Mouse (Mus musculus): ENCODE data around the gene Zfp523. TPM values are rescaled to one million over a fixed set of nuclear protein-coding genes. Genes with fewer than 3 reads are reported as not detected.

The Zfp523 gene
- total and polyA plus RNA-seq, 2 experiments from 2014 or later: 14.9 to 33.0 TPM

DNA sequence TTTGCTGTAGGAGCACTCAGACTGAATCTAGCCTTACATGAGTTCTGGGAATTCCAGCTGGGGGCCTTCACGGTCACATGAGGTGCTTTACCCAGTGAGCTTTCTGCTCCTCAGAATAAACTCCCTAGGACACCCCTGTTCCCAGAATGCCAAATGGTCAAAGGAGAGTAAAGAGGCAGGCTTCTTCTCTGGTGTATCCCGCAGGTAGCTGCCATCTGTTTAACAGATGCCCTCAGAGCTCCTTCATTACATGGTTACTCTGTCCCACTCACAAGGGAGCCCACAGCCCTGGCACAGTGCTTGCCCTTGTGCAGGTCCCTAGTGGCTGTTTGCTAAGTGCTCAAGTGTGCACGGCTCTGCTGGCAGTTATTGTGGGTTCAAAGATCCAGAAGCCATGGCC, 28.6 kb upstream of the Zfp523 start:
- Histone ChIP-seq H3K4me3 (ENCODE audit: low read depth, low read length) (no peak overlapping the region), H3K36me3 (replicated peaks; ENCODE audit: control insufficient read depth, insufficient read depth, low read length) (no peaks in the 10 kb centered on the region), H3K9me3 (replicated peaks; ENCODE audit: control insufficient read depth, low read length) (no peaks in the 10 kb centered on the region), H3K4me1 (ENCODE audit: control insufficient read depth, insufficient read depth) (peaks cover 2% of the 10 kb centered on the region; the same call in 1 of the 2 replicates), H3K4me2 (ENCODE audit: low read depth, low read length) (no peak overlapping the region), H3K27ac (ENCODE audit: low read depth) (no peak overlapping the region), H3K9ac (replicated peaks; ENCODE audit: low read depth, low read length) (no peak overlapping the region), H3K27me3 (ENCODE audit: control insufficient read depth, insufficient read depth, low read length) (peaks cover 49% of the 10 kb centered on the region)
- DNase-seq (ENCODE audit: low spot score) (no peak), ATAC-seq (ENCODE audit: insufficient read depth, low read depth) (no peak)
- WGBS: 65% methylated on average over 3 of the region's 3 CpGs
- TF ChIP-seq EP300 (IDR thresholded peaks at IDR 0.05; ENCODE audit: low read depth): no peak
- TF ChIP-seq CTCF (IDR thresholded peaks at IDR 0.05; ENCODE audit: low read depth): no peak

- H3K27ac ChIP-seq (ENCODE audit: low read depth): no peak overlapping the region
- TF ChIP-seq CTCF (IDR thresholded peaks at IDR 0.05; ENCODE audit: low read depth) (no peak), EP300 (IDR thresholded peaks at IDR 0.05; ENCODE audit: low read depth) (no peak)
- ATAC-seq (ENCODE audit: insufficient read depth, low read depth) (no peak), DNase-seq (ENCODE audit: low spot score) (no peak)
- no peak overlapping the region for H3K4me3 ChIP-seq (ENCODE audit: low read depth, low read length)
- WGBS: 50% methylated on average over 8 of the region's 8 CpGs
- H3K4me2 ChIP-seq (ENCODE audit: low read depth, low read length): no peak overlapping the region
- H3K27me3 ChIP-seq (ENCODE audit: control insufficient read depth, insufficient read depth, low read length): peaks cover 43% of the 10 kb centered on the region
- H3K9ac ChIP-seq (replicated peaks; ENCODE audit: low read depth, low read length): no peak overlapping the region
- no peaks in the 10 kb centered on the region for H3K4me1 ChIP-seq (ENCODE audit: control insufficient read depth, insufficient read depth)
- H3K36me3 ChIP-seq (replicated peaks; ENCODE audit: control insufficient read depth, insufficient read depth, low read length): no peaks in the 10 kb centered on the region
- H3K9me3 ChIP-seq (replicated peaks; ENCODE audit: control insufficient read depth, low read length): no peaks in the 10 kb centered on the region
These were observed 27.2 kb upstream of the Zfp523 start for GRCm38 (mm10) chr17:28149734-28150133.

- WGBS: 78% methylated on average over 12 of the region's 12 CpGs
- no peak overlapping the region for H3K9ac ChIP-seq (replicated peaks; ENCODE audit: low read depth, low read length)
These were observed 26.5 kb upstream of the Zfp523 start for GRCm38 (mm10) chr17:28150456-28150855.

DNA sequence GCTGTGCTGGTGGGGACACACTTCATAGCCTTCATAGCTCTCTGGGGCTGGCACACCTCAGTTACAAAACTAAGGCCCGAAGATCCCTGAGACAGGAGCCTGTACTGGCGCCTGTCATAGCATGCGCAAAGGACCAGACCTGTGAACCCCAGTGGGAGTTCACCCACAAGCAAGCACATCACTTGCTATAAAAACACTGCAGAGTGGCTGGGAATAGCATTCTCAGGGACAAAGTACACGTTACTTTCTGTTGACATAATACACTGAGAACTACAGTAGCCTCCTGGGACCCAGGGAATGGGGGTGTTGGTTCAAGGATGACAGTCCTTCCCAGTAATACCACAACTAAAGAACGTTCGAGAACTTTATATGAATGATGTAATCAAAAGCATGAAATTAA, 23.8 kb upstream of the Zfp523 start:
- H3K4me2 ChIP-seq (ENCODE audit: low read depth, low read length): no peak overlapping the region
- WGBS: 72% methylated on average over 6 of the region's 6 CpGs
- ATAC-seq (ENCODE audit: insufficient read depth, low read depth) (no peak), DNase-seq (ENCODE audit: low spot score) (no peak)
- no peak overlapping the region for H3K27ac ChIP-seq (ENCODE audit: low read depth)
- peaks cover 36% of the 10 kb centered on the region for H3K27me3 ChIP-seq (ENCODE audit: control insufficient read depth, insufficient read depth, low read length)
- no peaks in the 10 kb centered on the region for H3K9me3 ChIP-seq (replicated peaks; ENCODE audit: control insufficient read depth, low read length)
- H3K4me1 ChIP-seq (ENCODE audit: control insufficient read depth, insufficient read depth): no peaks in the 10 kb centered on the region
- H3K9ac ChIP-seq (replicated peaks; ENCODE audit: low read depth, low read length): no peak overlapping the region
- H3K36me3 ChIP-seq (replicated peaks; ENCODE audit: control insufficient read depth, insufficient read depth, low read length): no peaks in the 10 kb centered on the region
- H3K4me3 ChIP-seq (ENCODE audit: low read depth, low read length): no peak overlapping the region
- no peak for TF ChIP-seq CTCF (IDR thresholded peaks at IDR 0.05; ENCODE audit: low read depth)
- TF ChIP-seq EP300 (IDR thresholded peaks at IDR 0.05; ENCODE audit: low read depth): no peak

More at GRCm38 (mm10) chr17:28150456-28150855, 26.5 kb upstream of the Zfp523 start:
- Histone ChIP-seq H3K4me3 (ENCODE audit: low read depth, low read length) (no peak overlapping the region), H3K9me3 (replicated peaks; ENCODE audit: control insufficient read depth, low read length) (no peaks in the 10 kb centered on the region), H3K27ac (ENCODE audit: low read depth) (no peak overlapping the region), H3K36me3 (replicated peaks; ENCODE audit: control insufficient read depth, insufficient read depth, low read length) (no peaks in the 10 kb centered on the region), H3K27me3 (ENCODE audit: control insufficient read depth, insufficient read depth, low read length) (peaks cover 43% of the 10 kb centered on the region), H3K4me1 (ENCODE audit: control insufficient read depth, insufficient read depth) (no peaks in the 10 kb centered on the region), H3K4me2 (ENCODE audit: low read depth, low read length) (no peak overlapping the region)
- ATAC-seq (ENCODE audit: insufficient read depth, low read depth) (no peak), DNase-seq (ENCODE audit: low spot score) (no peak)
- TF ChIP-seq EP300 (IDR thresholded peaks at IDR 0.05; ENCODE audit: low read depth) (no peak), CTCF (IDR thresholded peaks at IDR 0.05; ENCODE audit: low read depth) (no peak)

GRCm38 (mm10) chr17:28154970-28155369, 22.0 kb upstream of the Zfp523 start:
- no peak overlapping the region for H3K4me2 ChIP-seq (ENCODE audit: low read depth, low read length)
- no peak overlapping the region for H3K4me3 ChIP-seq (ENCODE audit: low read depth, low read length)
- H3K9me3 ChIP-seq (replicated peaks; ENCODE audit: control insufficient read depth, low read length): no peaks in the 10 kb centered on the region
- TF ChIP-seq EP300 (IDR thresholded peaks at IDR 0.05; ENCODE audit: low read depth) (no peak), CTCF (IDR thresholded peaks at IDR 0.05; ENCODE audit: low read depth) (no peak)
- no peaks in the 10 kb centered on the region for H3K4me1 ChIP-seq (ENCODE audit: control insufficient read depth, insufficient read depth)
- no peak overlapping the region for H3K27ac ChIP-seq (ENCODE audit: low read depth)
- WGBS: 75% methylated on average over 8 of the region's 8 CpGs
- peaks cover 49% of the 10 kb centered on the region for H3K27me3 ChIP-seq (ENCODE audit: control insufficient read depth, insufficient read depth, low read length)
- H3K36me3 ChIP-seq (replicated peaks; ENCODE audit: control insufficient read depth, insufficient read depth, low read length): no peaks in the 10 kb centered on the region
- ATAC-seq (ENCODE audit: insufficient read depth, low read depth) (no peak), DNase-seq (ENCODE audit: low spot score) (no peak)
- H3K9ac ChIP-seq (replicated peaks; ENCODE audit: low read depth, low read length): no peak overlapping the region

DNA sequence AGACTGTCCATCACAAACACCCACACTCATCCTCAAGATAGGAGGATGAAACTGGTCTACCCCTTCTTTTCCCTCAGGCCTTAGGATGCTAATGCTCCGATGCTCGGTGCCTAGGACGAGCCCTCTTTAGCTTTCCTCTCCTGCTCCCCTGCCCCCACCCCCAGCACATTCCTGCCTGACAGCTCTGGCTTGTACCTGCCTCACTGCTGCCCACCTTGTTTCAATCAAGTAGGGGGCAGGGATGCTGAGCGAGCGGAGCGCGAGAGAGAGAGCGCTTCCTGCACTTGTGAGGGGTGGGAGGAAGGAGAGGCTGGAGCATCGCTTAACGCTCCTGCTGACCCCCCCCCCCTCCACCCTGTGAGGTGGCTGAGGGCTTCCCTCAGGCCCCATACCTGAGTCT, 16.6 kb upstream of the Zfp523 start:
- H3K4me2 ChIP-seq (ENCODE audit: low read depth, low read length): no peak overlapping the region
- TF ChIP-seq EP300 (IDR thresholded peaks at IDR 0.05; ENCODE audit: low read depth) (no peak), CTCF (IDR thresholded peaks at IDR 0.05; ENCODE audit: low read depth) (no peak)
- H3K9ac ChIP-seq (replicated peaks; ENCODE audit: low read depth, low read length): no peak overlapping the region
- no peak overlapping the region for H3K27ac ChIP-seq (ENCODE audit: low read depth)
- DNase-seq (ENCODE audit: low spot score) (no peak), ATAC-seq (ENCODE audit: insufficient read depth, low read depth) (no peak)
- WGBS: 10% methylated on average over 10 of the region's 10 CpGs
- no peaks in the 10 kb centered on the region for H3K36me3 ChIP-seq (replicated peaks; ENCODE audit: control insufficient read depth, insufficient read depth, low read length)
- no peak overlapping the region for H3K4me3 ChIP-seq (ENCODE audit: low read depth, low read length)
- H3K9me3 ChIP-seq (replicated peaks; ENCODE audit: control insufficient read depth, low read length): no peaks in the 10 kb centered on the region
- 0 out of 2 replicates have a peak, but pooled peaks cover 5% of the 10 kb centered on the region for H3K4me1 ChIP-seq (ENCODE audit: control insufficient read depth, insufficient read depth)
- peaks cover 79% of the 10 kb centered on the region for H3K27me3 ChIP-seq (ENCODE audit: control insufficient read depth, insufficient read depth, low read length)

All from heart, postnatal 0 days (tissue).